Mouse (Mus musculus) hindbrain, postnatal 0 days (tissue): ENCODE measurements around the gene Gnat1. TPM values are rescaled to one million over a fixed set of nuclear protein-coding genes. Genes with fewer than 3 reads are reported as not detected.
A peak's percentile ranks its signal among the peaks of the same experiment; 100 is the strongest.

Source experiments
- ATAC-seq: fragments of 200-750 bp; cut with Nextera tagmentation; 2 replicates; pipeline ENCODE4 v1.8.0; 2017; ENCODE audit warnings: mild to moderate bottlenecking, moderate TSS enrichment, moderate library complexity
- DNase-seq: peaks from one replicate; pipeline ENCODE4 v3.0.0-alpha.2; 2015; ENCODE audit warnings: low spot score
- H3K27ac ChIP-seq: fragments of 300-500 bp; sonication (generic); 2 replicates; pipeline ENCODE4 v1.5.1; 2014; ENCODE audit warnings: mild to moderate bottlenecking
- H3K27me3 ChIP-seq: fragments of 300-500 bp; sonication (generic); 2 replicates; pipeline ENCODE4 v1.6.1; 2014; ENCODE audit warnings: low read length, mixed read lengths; ENCODE audit not compliant: insufficient read depth
- H3K36me3 ChIP-seq: fragments of 300-500 bp; sonication (generic); 2 replicates; pipeline ENCODE4 v1.6.1; 2014; ENCODE audit warnings: low read length, mixed read lengths; ENCODE audit not compliant: insufficient read depth
- H3K4me1 ChIP-seq: fragments of 300-500 bp; sonication (generic); 2 replicates; pipeline ENCODE4 v1.6.1; 2014; ENCODE audit warnings: antibody characterized with exemption, low read length, mixed read lengths; ENCODE audit not compliant: insufficient read depth
- H3K4me2 ChIP-seq: fragments of 300-500 bp; sonication (generic); 2 replicates; pipeline ENCODE4 v1.6.1; 2014; ENCODE audit warnings: low read depth, mild to moderate bottlenecking, low read length, moderate library complexity, mixed read lengths
- H3K4me3 ChIP-seq: fragments of 300-500 bp; sonication (generic); 2 replicates; pipeline ENCODE4 v1.5.1; 2014; ENCODE audit warnings: low read length
- H3K9ac ChIP-seq: fragments of 300-500 bp; sonication (generic); replicated peaks from 2 replicates; pipeline ENCODE4 v1.6.1; 2014; ENCODE audit warnings: mild to moderate bottlenecking, low read length, moderate library complexity, mixed read lengths
- H3K9me3 ChIP-seq: fragments of 300-500 bp; sonication (generic); 2 replicates; pipeline ENCODE4 v1.6.1; 2016; ENCODE audit warnings: low read length, mixed read lengths
- CTCF ChIP-seq: IDR thresholded peaks from 2 replicates; pipeline ENCODE4 v1.5.1; 2016; ENCODE audit warnings: antibody characterized with exemption, control low read depth, low read depth
- WGBS: fragments of 180-500 bp; shearing (Covaris S2); extraction: QIAGEN DNeasy Blood & Tissue Kit; methylation state at CpG from one replicate; pipeline ENCODE4 v1.1.7; 2014; 5-methylcytosine and 5-hydroxymethylcytosine counted together
- polyA plus RNA-seq: library from polyadenylated mRNA; unstranded; fragments of >200 nt; fragmentation: Nextera tagmentation; extraction: Ambion mirVana; gene quantifications from 2 replicates; pipeline ENCODE4 v1.2.1, GENCODE M21; 2015
- total RNA-seq: library from RNA; depleted of rRNA; stranded (reverse); fragments of >200 nt; gene quantifications from 2 replicates; pipeline ENCODE4 v1.2.3, GENCODE M21; 2014

The Gnat1 gene
- total and polyA plus RNA-seq, 2 experiments from 2014 or later, result 0.52 to 2.7 TPM

- Histone ChIP-seq H3K27ac (peak overlapping the region; percentile 52; the same call in 1 of the 2 replicates), H3K9me3 (no peaks in the 10 kb centered on the region), H3K9ac (no peak overlapping the region; the same call in 1 of the 2 replicates), H3K4me2 (no peak overlapping the region), H3K36me3 (no peaks in the 10 kb centered on the region), H3K27me3 (no peaks in the 10 kb centered on the region), H3K4me1 (peaks cover 47% of the 10 kb centered on the region), H3K4me3 (no peak overlapping the region)
- TF ChIP-seq CTCF, result no peak
- WGBS, result 24% methylated on average over 6 of the region's 6 CpGs
- ATAC-seq, result peak; percentile 61
- DNase-seq, result peak; percentile 58
Observed at GRCm38 (mm10) chr9:107700114-107700571, 20.6 kb upstream of the Gnat1 start.

- no peak for TF ChIP-seq CTCF
- Histone ChIP-seq H3K4me3 (no peak overlapping the region), H3K4me1 (peaks cover 47% of the 10 kb centered on the region), H3K27ac (peak overlapping the region; percentile 52; the same call in 1 of the 2 replicates), H3K4me2 (no peak overlapping the region; the same call in 1 of the 2 replicates), H3K36me3 (no peaks in the 10 kb centered on the region), H3K9me3 (no peaks in the 10 kb centered on the region), H3K9ac (no peak overlapping the region), H3K27me3 (no peaks in the 10 kb centered on the region)
- WGBS, result 18% methylated on average over 9 of the region's 9 CpGs
- ATAC-seq, result no peak
- DNase-seq, result no peak
Observed at GRCm38 (mm10) chr9:107699376-107699980, 20.0 kb upstream of the Gnat1 start.

- no peak overlapping the region for H3K4me2 ChIP-seq
- WGBS, result 28% methylated on average over 14 of the region's 14 CpGs
- H3K4me3 ChIP-seq, result no peak overlapping the region
- no peak overlapping the region for H3K27ac ChIP-seq
- TF ChIP-seq CTCF, result peak; percentile 31
- no peaks in the 10 kb centered on the region for H3K36me3 ChIP-seq
- H3K9ac ChIP-seq, result no peak overlapping the region
- no peaks in the 10 kb centered on the region for H3K27me3 ChIP-seq
- H3K4me1 ChIP-seq, result peaks cover 47% of the 10 kb centered on the region
- no peaks in the 10 kb centered on the region for H3K9me3 ChIP-seq
- no peak for DNase-seq
- ATAC-seq, result no peak
Observed at GRCm38 (mm10) chr9:107698611-107699190, 19.2 kb upstream of the Gnat1 start.

- Histone ChIP-seq H3K36me3 (no peaks in the 10 kb centered on the region), H3K4me1 (peaks cover 44% of the 10 kb centered on the region)
- no peak for ATAC-seq
Observed at GRCm38 (mm10) chr9:107697811-107698521, 18.5 kb upstream of the Gnat1 start.

GRCm38 (mm10) chr9:107696845-107697610 is 17.5 kb upstream of the Gnat1 start:
- no peak for ATAC-seq
- 36% methylated on average over 9 of the region's 9 CpGs for WGBS
- Histone ChIP-seq H3K4me2 (no peak overlapping the region), H3K4me3 (no peak overlapping the region), H3K36me3 (no peaks in the 10 kb centered on the region), H3K9me3 (no peaks in the 10 kb centered on the region), H3K9ac (0 out of 2 replicates have a peak overlapping the region, but pooled peaks have one; percentile 24), H3K27ac (no peak overlapping the region), H3K4me1 (peaks cover 39% of the 10 kb centered on the region; the same call in 1 of the 2 replicates), H3K27me3 (no peaks in the 10 kb centered on the region)
- TF ChIP-seq CTCF, result no peak
- no peak for DNase-seq

More at GRCm38 (mm10) chr9:107697811-107698521, 18.5 kb upstream of the Gnat1 start:
- no peak overlapping the region for H3K27ac ChIP-seq
- no peaks in the 10 kb centered on the region for H3K27me3 ChIP-seq
- 0 out of 2 replicates have a peak overlapping the region, but pooled peaks have one; percentile 15 for H3K9ac ChIP-seq
- peak; percentile 39 for DNase-seq
- no peak overlapping the region for H3K4me3 ChIP-seq
- TF ChIP-seq CTCF, result no peak
- 16% methylated on average over 14 of the region's 14 CpGs for WGBS
- no peaks in the 10 kb centered on the region for H3K9me3 ChIP-seq
- no peak overlapping the region for H3K4me2 ChIP-seq

GRCm38 (mm10) chr9:107696106-107696479 is 16.6 kb upstream of the Gnat1 start:
- Histone ChIP-seq H3K9me3 (no peaks in the 10 kb centered on the region), H3K4me3 (no peak overlapping the region), H3K4me1 (peaks cover 31% of the 10 kb centered on the region; the same call in 1 of the 2 replicates), H3K27ac (no peak overlapping the region), H3K36me3 (no peaks in the 10 kb centered on the region), H3K27me3 (no peaks in the 10 kb centered on the region), H3K4me2 (no peak overlapping the region), H3K9ac (no peak overlapping the region)
- DNase-seq (no peak), ATAC-seq (no peak)
- no peak for TF ChIP-seq CTCF
- 42% methylated on average over 6 of the region's 6 CpGs for WGBS
